13 mouse cellular contexts compared by ENCODE assay signal in genomic region chr2:137756220-137756619, GRCm38 (mm10).
A peak's percentile ranks its signal among the peaks of the same experiment; 100 is the strongest.
DNase-seq lines count a peak whose midpoint lies in the region; ATAC-seq lines count a peak whose summit lies in the region.
"Had no signal": no experiment of that assay in that cellular context is flagged by ENCODE, and none has a peak within 500 bp of the region (broad histone marks: within the 10 kb centered on the region; RNA-seq: fewer than 3 reads in every experiment).

No protein-coding gene starts in this region.

- no peaks in the 10 kb centered on the region for H3K36me3 ChIP-seq in kidney, embryonic 14.5 days (ENCODE audit: control insufficient read depth, insufficient read depth, low read length)
- no peaks in the 10 kb centered on the region for H3K36me3 ChIP-seq in limb, embryonic 13.5 days
- H3K36me3 ChIP-seq in forebrain, embryonic 12.5 days (replicated peaks), result no peaks in the 10 kb centered on the region
- H3K36me3 ChIP-seq: liver, embryonic 13.5 days had no signal

- H3K9me3 ChIP-seq in kidney, embryonic 14.5 days (ENCODE audit: control insufficient read depth, low read length), result no peaks in the 10 kb centered on the region
- no peaks in the 10 kb centered on the region for H3K9me3 ChIP-seq in limb, embryonic 13.5 days
- H3K9me3 ChIP-seq in forebrain, embryonic 12.5 days, result no peaks in the 10 kb centered on the region
- H3K9me3 ChIP-seq: liver, embryonic 13.5 days had no signal

- no peaks in the 10 kb centered on the region for H3K27me3 ChIP-seq in kidney, embryonic 14.5 days (ENCODE audit: control insufficient read depth, insufficient read depth, low read length)
- no peaks in the 10 kb centered on the region for H3K27me3 ChIP-seq in limb, embryonic 13.5 days
- H3K27me3 ChIP-seq in forebrain, embryonic 12.5 days, result peaks cover 3% of the 10 kb centered on the region; the same call in 1 of the 2 replicates
- H3K27me3 ChIP-seq: liver, embryonic 13.5 days had no signal

- no peak overlapping the region for H3K4me3 ChIP-seq in kidney, embryonic 14.5 days (ENCODE audit: low read length)
- no peak overlapping the region for H3K4me3 ChIP-seq in limb, embryonic 13.5 days
- H3K4me3 ChIP-seq in forebrain, embryonic 12.5 days (replicated peaks), result no peak overlapping the region
- H3K4me3 ChIP-seq: layer of hippocampus, adult 2 months; liver, embryonic 13.5 days had no signal

- H3K4me2 ChIP-seq in kidney, embryonic 14.5 days (replicated peaks; ENCODE audit: low read depth, low read length), result no peak overlapping the region
- peak overlapping the region; percentile 16; the same call in 1 of the 2 replicates for H3K4me2 ChIP-seq in limb, embryonic 13.5 days (replicated peaks)
- H3K4me2 ChIP-seq in forebrain, embryonic 12.5 days, result no peak overlapping the region
- H3K4me2 ChIP-seq: liver, embryonic 13.5 days had no signal

- peak; percentile 39; the same call in 1 of the 2 replicates for ATAC-seq in kidney, embryonic 14.5 days (ENCODE audit: low FRiP score, low TSS enrichment)
- ATAC-seq in limb, embryonic 13.5 days (ENCODE audit: low FRiP score, low read depth), result no peak
- ATAC-seq in forebrain, embryonic 12.5 days (ENCODE audit: low FRiP score), result no peak

- no peak overlapping the region for H3K9ac ChIP-seq in kidney, embryonic 14.5 days (ENCODE audit: low read depth, low read length)
- H3K9ac ChIP-seq in limb, embryonic 13.5 days, result no peak overlapping the region
- no peak overlapping the region for H3K9ac ChIP-seq in forebrain, embryonic 12.5 days
- H3K9ac ChIP-seq: liver, embryonic 13.5 days had no signal

- DNase-seq in embryo, embryonic 10 days (ENCODE audit: low spot score), result peak; percentile 5
- no peak for DNase-seq in embryo, embryonic 11 days
- DNase-seq in kidney, postnatal 36 days, result no peak
- peak; percentile 21 for DNase-seq in Muller cell, postnatal 12 days (ENCODE audit: inconsistent ontology term)
- no peak for DNase-seq in adipocyte (ENCODE audit: low spot score)
- DNase-seq: cerebellum, adult 11 months; gastrocnemius, postnatal 10 days; kidney, adult 2 months; liver, embryonic 13.5 days had no signal

- WGBS in kidney, embryonic 14.5 days, result 4% methylated on average over 3 of the region's 3 CpGs
- WGBS in limb, embryonic 13.5 days, result 7% methylated on average over 3 of the region's 3 CpGs
- WGBS in forebrain, embryonic 12.5 days, result 15% methylated on average over 3 of the region's 3 CpGs

- no peak overlapping the region for H3K27ac ChIP-seq in kidney, embryonic 14.5 days (ENCODE audit: low read depth, low read length)
- H3K27ac ChIP-seq in limb, embryonic 13.5 days, result no peak overlapping the region; the same call in 1 of the 2 replicates
- H3K27ac ChIP-seq in forebrain, embryonic 12.5 days, result no peak overlapping the region
- H3K27ac ChIP-seq: layer of hippocampus, adult 2 months; liver, embryonic 13.5 days had no signal

- H3K4me1 ChIP-seq in kidney, embryonic 14.5 days (ENCODE audit: control insufficient read depth, insufficient read depth, low read length), result no peaks in the 10 kb centered on the region
- peaks cover 10% of the 10 kb centered on the region; the same call in 1 of the 2 replicates for H3K4me1 ChIP-seq in limb, embryonic 13.5 days
- peaks cover 16% of the 10 kb centered on the region for H3K4me1 ChIP-seq in forebrain, embryonic 12.5 days
- H3K4me1 ChIP-seq: liver, embryonic 13.5 days had no signal

Comparison
In these comparisons a context has a peak if more than half of its experiments do, and no peak if none do; other contexts are left out.
1. DNase-seq: peak in embryo, embryonic 10 days (single experiment) and Muller cell, postnatal 12 days (single experiment); none in embryo, embryonic 11 days (single experiment), kidney, postnatal 36 days (0 of 2) and adipocyte (single experiment).